ENCODE assay signal across 8 mouse cellular contexts in the genomic region with DNA sequence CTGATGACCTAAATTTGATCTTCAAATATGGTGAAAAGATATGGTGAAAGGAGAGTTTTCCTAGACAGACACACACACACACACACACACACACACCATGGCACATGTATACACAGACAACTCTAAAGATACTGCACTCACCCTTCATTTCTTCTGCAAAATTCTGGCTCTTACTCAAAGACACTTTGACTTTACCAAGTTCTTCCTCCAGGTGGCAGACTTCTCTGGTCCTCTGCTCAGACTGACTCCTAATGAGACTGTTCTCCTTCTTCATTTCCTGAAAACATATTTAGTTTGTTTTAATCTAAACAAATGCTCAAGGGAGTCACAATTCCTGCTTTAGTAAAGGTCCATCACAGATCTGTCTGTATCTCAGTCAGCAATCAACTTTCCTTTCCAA. TPM values are rescaled to one million over a fixed set of nuclear protein-coding genes. Genes with fewer than 3 reads are reported as not detected.
DNase-seq lines count a peak whose midpoint lies in the region; ATAC-seq lines count a peak whose summit lies in the region.

No protein-coding gene starts in this region.

- H3K9ac ChIP-seq in midbrain, embryonic 14.5 days (replicated peaks; ENCODE audit: low read length) = no peak overlapping the region
- no peak overlapping the region for H3K9ac ChIP-seq in midbrain, embryonic 11.5 days (ENCODE audit: low read length)

- no peaks in the 10 kb centered on the region for H3K9me3 ChIP-seq in midbrain, embryonic 14.5 days (ENCODE audit: control insufficient read depth, low read length)
- H3K9me3 ChIP-seq in midbrain, embryonic 11.5 days (ENCODE audit: control insufficient read depth, low read length) = no peaks in the 10 kb centered on the region

- DNase-seq in frontal cortex, postnatal 14 days (ENCODE audit: low spot score in 2 of 2) = no peak
- DNase-seq in midbrain, embryonic 14.5 days = peak; percentile 80
- no peak for DNase-seq in midbrain, embryonic 11.5 days (ENCODE audit: low spot score, missing footprints)
- peak; percentile 20 for DNase-seq in WW6 (ENCODE audit: low read depth, low spot score)
- peak; percentile 50 for DNase-seq in mesoderm, embryonic 11.5 days (ENCODE audit: low read depth, low spot score)
- no peak for DNase-seq in gastrocnemius, postnatal 14 days

- H3K27ac ChIP-seq in midbrain, embryonic 14.5 days (replicated peaks; ENCODE audit: low read depth, low read length) = no peak overlapping the region
- no peak overlapping the region for H3K27ac ChIP-seq in midbrain, embryonic 11.5 days (ENCODE audit: low read depth, low read length)

- no peak overlapping the region for H3K4me2 ChIP-seq in midbrain, embryonic 14.5 days (ENCODE audit: low read length)
- H3K4me2 ChIP-seq in midbrain, embryonic 11.5 days = no peak overlapping the region

- 0 out of 2 replicates have a peak, but pooled peaks have one; percentile 65 for ATAC-seq in frontal cortex, adult (ENCODE audit: low TSS enrichment)
- no peak for ATAC-seq in midbrain, embryonic 14.5 days (ENCODE audit: low FRiP score, low TSS enrichment)
- no peak for ATAC-seq in midbrain, embryonic 11.5 days (ENCODE audit: low FRiP score)
- ATAC-seq in granulocyte monocyte progenitor cell, adult 5-6 weeks (replicated peaks; ENCODE audit: poor library complexity, severe bottlenecking) = peak; percentile 66

- no peaks in the 10 kb centered on the region for H3K27me3 ChIP-seq in midbrain, embryonic 14.5 days (ENCODE audit: control insufficient read depth, insufficient read depth, low read length)
- H3K27me3 ChIP-seq in midbrain, embryonic 11.5 days (ENCODE audit: control insufficient read depth, insufficient read depth, low read length) = no peaks in the 10 kb centered on the region

- intact Hi-C loops in gastrocnemius, postnatal 14 days (cut with DNase I; ENCODE audit: low total_unique reads) = no loop called here

- no peaks in the 10 kb centered on the region for H3K4me1 ChIP-seq in midbrain, embryonic 14.5 days (ENCODE audit: control insufficient read depth, insufficient read depth, low read length)
- no peaks in the 10 kb centered on the region for H3K4me1 ChIP-seq in midbrain, embryonic 11.5 days (ENCODE audit: control insufficient read depth, insufficient read depth, low read length)

- peaks cover 12% of the 10 kb centered on the region for H3K36me3 ChIP-seq in midbrain, embryonic 14.5 days (ENCODE audit: control insufficient read depth, insufficient read depth, low read length)
- peaks cover 19% of the 10 kb centered on the region for H3K36me3 ChIP-seq in midbrain, embryonic 11.5 days (ENCODE audit: control insufficient read depth, insufficient read depth, low read length)

- H3K4me3 ChIP-seq in midbrain, embryonic 14.5 days (replicated peaks; ENCODE audit: low read depth, low read length) = no peak overlapping the region
- no peak overlapping the region for H3K4me3 ChIP-seq in midbrain, embryonic 11.5 days (ENCODE audit: low read depth, low read length)

RNA-seq across cellular contexts. Expression of gene Cenpf, which starts 26.0 kb away (rescaled TPM):
- 13.3 and 27.3 TPM in 2 replicates for polyA plus RNA-seq in midbrain, embryonic 14.5 days (2014; fragmentation: Nextera tagmentation; extraction: Ambion mirVana)
- 135 and 140 TPM in 2 replicates for polyA plus RNA-seq in midbrain, embryonic 11.5 days (2014; fragmentation: Nextera tagmentation; extraction: Ambion mirVana)
- total RNA-seq in granulocyte monocyte progenitor cell, adult 5-6 weeks (2014; fragmentation: Nextera tagmentation) = 8.2 and 25.2 TPM in 2 replicates
- total RNA-seq in granulocyte monocyte progenitor cell, adult 5-6 weeks (2017) = 39.1 and 42.3 TPM in 2 replicates
- 1 to 10 TPM; 3.5 to 4.0 TPM for total RNA-seq in gastrocnemius, postnatal 14 days (2021)

Comparison
In these comparisons a context has a peak if more than half of its experiments do, and no peak if none do; other contexts are left out.
1. DNase-seq: peak in midbrain, embryonic 14.5 days (single experiment), WW6 (single experiment) and mesoderm, embryonic 11.5 days (single experiment); none in frontal cortex, postnatal 14 days (0 of 2), midbrain, embryonic 11.5 days (single experiment) and gastrocnemius, postnatal 14 days (single experiment).
2. ATAC-seq: peak in frontal cortex, adult (single experiment) and granulocyte monocyte progenitor cell, adult 5-6 weeks (single experiment); none in midbrain, embryonic 14.5 days (single experiment) and midbrain, embryonic 11.5 days (single experiment).